Mouse (Mus musculus) C2C12 (cell line): ENCODE data around the gene Gm21954. TPM values are rescaled to one million over a fixed set of nuclear protein-coding genes. Genes with fewer than 3 reads are reported as not detected.

ENCODE experiments used
- H3K27me3 ChIP-seq: one replicate; pipeline ENCODE4 v1.6.1; 2011; ENCODE audit not compliant: control insufficient read depth, insufficient read depth, insufficient read length
- H3K36me3 ChIP-seq: one replicate; pipeline ENCODE4 v1.6.1; 2011; ENCODE audit not compliant: control insufficient read depth, insufficient read depth
- H3K4me3 ChIP-seq: one replicate; pipeline ENCODE4 v1.5.1; 2011; ENCODE audit warnings: mild to moderate bottlenecking, control low read depth; ENCODE audit not compliant: poor library complexity, insufficient read depth, severe bottlenecking
- H3K79me2 ChIP-seq: one replicate; pipeline ENCODE4 v1.6.1; 2011; ENCODE audit not compliant: control insufficient read depth, insufficient read depth
- H3K79me3 ChIP-seq: one replicate; pipeline ENCODE4 v1.6.1; 2011; ENCODE audit warnings: low read depth, control low read depth
- H3ac ChIP-seq: one replicate; pipeline ENCODE3; 2011; ENCODE audit warnings: low read depth; ENCODE audit not compliant: control insufficient read depth, insufficient read length
- CEBPB ChIP-seq: IDR thresholded peaks from one replicate; pipeline ENCODE4 v1.6.1; 2011; ENCODE audit warnings: low read depth, mild to moderate bottlenecking, control low read depth, moderate library complexity
- CTCF ChIP-seq: IDR thresholded peaks from one replicate; pipeline ENCODE4 v1.5.1; 2011; ENCODE audit not compliant: control insufficient read depth, insufficient read depth, insufficient read length
- FOSL1 ChIP-seq: IDR thresholded peaks from one replicate; pipeline ENCODE4 v1.8.0; 2011; ENCODE audit warnings: mild to moderate bottlenecking, low read length; ENCODE audit not compliant: poor library complexity, insufficient read depth, severe bottlenecking
- MAX ChIP-seq: IDR thresholded peaks from one replicate; pipeline ENCODE4 v1.6.1; 2011; ENCODE audit warnings: mild to moderate bottlenecking, control low read depth
- MYOD1 ChIP-seq: IDR thresholded peaks from one replicate; pipeline ENCODE4 v1.6.1; 2011; ENCODE audit warnings: low read depth; ENCODE audit not compliant: control insufficient read depth, insufficient read length
- MYOG ChIP-seq: IDR thresholded peaks from one replicate; pipeline ENCODE4 v1.6.1; 2011; ENCODE audit not compliant: control insufficient read depth, insufficient read length; ENCODE audit errors: extremely low read depth
- USF1 ChIP-seq: IDR thresholded peaks from one replicate; pipeline ENCODE4 v1.6.1; 2011; ENCODE audit warnings: low read depth, mild to moderate bottlenecking, control low read depth, moderate library complexity
- long read RNA-seq, 2 experiments: library from polyadenylated mRNA; unstranded; transcript quantifications; one replicate each; pipeline ENCODE4 v2.0.0; 2019 to 2020
- polyA plus RNA-seq: library from polyadenylated mRNA; unstranded; fragments of >200 nt; fragmentation: generic; extraction: Trizol; gene quantifications from one replicate; pipeline ENCODE4 v1.2.1, GENCODE M21; 2012; ENCODE audit warnings: missing spikeins

Gm21954 gene
- not detected for polyA plus RNA-seq
- long read RNA-seq, experiment 1, partial matches to known transcripts: 0 of 5 reads
- long read RNA-seq, experiment 1, other reads (novel, unspliced or antisense): 5 of 5 reads
- long read RNA-seq, experiment 2: 0 reads

DNA sequence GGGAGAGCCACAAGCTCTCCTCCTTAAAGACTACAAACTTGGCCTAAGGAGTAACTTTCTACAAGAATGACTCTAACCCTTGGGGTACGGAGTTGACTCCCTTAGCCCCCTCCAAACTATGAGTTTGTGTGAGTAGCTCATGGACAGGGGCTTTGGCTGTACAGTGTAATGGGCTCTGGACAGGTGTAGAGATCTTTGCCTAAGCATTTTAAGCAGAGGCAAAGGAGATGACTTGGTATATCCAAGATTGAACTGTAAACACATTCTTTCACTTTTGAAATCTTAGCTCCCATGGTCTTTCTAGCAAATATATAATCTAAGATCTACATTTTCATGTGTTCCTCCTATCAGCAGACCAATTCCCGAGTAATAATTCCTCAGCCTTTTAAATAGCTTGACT, at the start of gene Gm21954:
TSS of gene Gm21954 (minus strand) at position 101 of the 400 bp plus-strand sequence.
- Histone ChIP-seq H3K36me3 (no peaks in the 10 kb centered on the region), H3K79me3 (no peaks in the 10 kb centered on the region), H3ac (no peak within 1 kb of the TSS), H3K27me3 (no peaks in the 10 kb centered on the region), H3K79me2 (no peaks in the 10 kb centered on the region), H3K4me3 (no peak within 1 kb of the TSS)
- TF ChIP-seq CEBPB (no peak), FOSL1 (no peak), MAX (no peak), MYOG (no peak), CTCF (no peak), MYOD1 (no peak), USF1 (no peak)

DNA sequence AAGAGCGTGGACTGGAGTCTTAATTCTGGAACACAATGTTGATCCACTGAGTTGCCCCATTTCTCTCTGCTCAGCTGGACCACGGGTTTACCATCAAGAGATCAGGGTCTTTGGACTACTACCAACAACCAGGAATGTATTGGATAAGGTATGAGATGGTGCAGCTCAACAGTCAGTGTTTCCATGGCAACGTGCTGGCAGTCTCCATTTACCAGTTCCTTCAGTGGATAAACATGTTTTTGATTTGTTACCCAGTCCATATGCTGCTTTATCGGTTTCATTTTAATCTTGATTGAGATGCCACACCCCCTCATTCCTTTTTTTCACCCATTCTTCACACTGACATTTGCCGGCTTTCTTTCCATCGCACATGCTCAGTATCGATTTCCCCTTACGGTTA, 49.8 kb upstream of the Gm21954 start:
- no peak overlapping the region for H3K4me3 ChIP-seq

DNA sequence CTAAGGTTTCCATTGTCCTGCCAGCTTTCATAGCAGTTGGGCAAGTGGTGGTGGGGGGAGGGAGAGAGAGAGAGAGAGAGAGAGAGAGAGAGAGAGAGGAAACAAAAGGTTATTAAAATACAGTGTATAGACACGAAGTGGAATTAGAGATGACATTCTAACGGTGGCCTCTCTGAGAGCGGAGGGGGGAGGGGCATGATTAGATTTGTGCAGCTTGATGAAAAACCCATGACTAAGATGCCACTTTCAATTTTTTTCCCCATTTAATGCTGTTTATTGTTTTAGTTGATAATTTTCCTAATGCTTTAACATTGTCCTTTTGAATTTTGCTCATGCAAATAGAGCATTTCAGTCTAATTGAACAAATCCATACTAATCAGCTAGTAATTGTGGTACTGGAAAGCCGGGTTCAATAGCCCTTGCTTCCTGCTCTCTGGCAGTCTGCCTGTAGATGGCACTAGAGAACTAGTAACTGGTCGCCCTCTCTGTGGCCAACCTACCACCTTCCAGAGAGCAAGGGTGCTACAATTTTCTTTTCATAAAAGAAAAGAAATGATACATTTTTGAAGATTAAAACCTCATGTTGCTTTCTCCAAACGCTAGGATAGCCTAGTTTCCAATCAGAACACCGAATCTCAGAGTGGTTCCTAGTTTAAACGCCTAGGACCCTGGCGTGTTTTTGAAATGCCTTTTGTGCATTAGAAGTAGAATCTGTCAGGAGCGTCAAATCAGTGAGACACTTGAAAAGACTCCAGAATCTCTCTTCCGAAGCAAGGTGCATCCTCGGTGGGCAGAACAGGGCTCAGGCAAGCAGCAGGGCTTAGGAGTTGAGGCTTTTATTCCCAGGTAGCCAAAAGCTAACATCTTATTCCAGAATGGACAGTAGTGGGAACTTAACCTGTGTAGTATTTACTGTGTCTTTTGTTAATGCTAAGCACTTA, 48.5 kb upstream of the Gm21954 start:
- H3K79me3 ChIP-seq: no peaks in the 10 kb centered on the region
- H3K27me3 ChIP-seq: no peaks in the 10 kb centered on the region
- H3K4me3 ChIP-seq: no peak overlapping the region
- H3K79me2 ChIP-seq: no peaks in the 10 kb centered on the region
- TF ChIP-seq MYOD1 (no peak), FOSL1 (no peak), MYOG (no peak), CEBPB (no peak), USF1 (no peak), CTCF (peak; percentile 47)
- no peak overlapping the region for H3ac ChIP-seq
- H3K36me3 ChIP-seq: no peaks in the 10 kb centered on the region

More for the DNA sequence above, 49.8 kb upstream of the Gm21954 start:
- no peaks in the 10 kb centered on the region for H3K27me3 ChIP-seq
- no peaks in the 10 kb centered on the region for H3K36me3 ChIP-seq
- no peak overlapping the region for H3ac ChIP-seq
- TF ChIP-seq MAX: no peak
- no peak for TF ChIP-seq CTCF
- TF ChIP-seq USF1: no peak
- no peak for TF ChIP-seq MYOD1
- TF ChIP-seq CEBPB: no peak
- TF ChIP-seq FOSL1: no peak
- TF ChIP-seq MYOG: no peak
- H3K79me2 ChIP-seq: no peaks in the 10 kb centered on the region
- no peaks in the 10 kb centered on the region for H3K79me3 ChIP-seq

DNA sequence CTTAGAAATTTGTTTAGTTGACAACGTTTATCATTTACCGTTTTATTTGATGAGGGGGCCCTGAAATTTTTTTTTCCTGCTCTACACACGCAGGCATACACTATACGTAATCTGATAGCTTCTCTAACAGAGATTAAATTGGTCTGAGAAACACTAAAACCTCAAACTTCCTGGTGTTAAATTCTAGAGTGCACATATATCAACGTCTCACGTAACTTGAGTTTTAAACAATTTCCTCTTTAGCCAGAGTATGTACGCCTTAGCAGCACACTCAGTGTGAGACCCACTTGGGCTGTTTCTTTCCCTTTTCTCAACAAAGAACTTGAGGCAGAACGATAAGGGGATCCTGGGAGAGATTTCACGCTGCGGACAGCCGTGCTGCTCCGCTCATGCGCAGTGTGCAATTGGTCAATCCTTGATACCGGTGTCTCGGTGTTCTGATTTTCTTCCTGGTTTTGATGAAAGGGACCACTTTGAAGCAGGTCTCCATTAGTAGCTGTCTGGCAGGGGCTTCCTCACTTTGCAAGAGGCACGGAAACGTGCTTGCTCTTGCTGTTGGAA, 45.5 kb upstream of the Gm21954 start:
- TF ChIP-seq USF1: no peak
- TF ChIP-seq MAX: no peak
- TF ChIP-seq CEBPB: no peak
- TF ChIP-seq MYOD1: no peak
- no peak for TF ChIP-seq FOSL1
- no peak for TF ChIP-seq CTCF
- TF ChIP-seq MYOG: no peak
- Histone ChIP-seq H3K79me2 (no peaks in the 10 kb centered on the region), H3K79me3 (no peaks in the 10 kb centered on the region), H3K27me3 (no peaks in the 10 kb centered on the region), H3K36me3 (no peaks in the 10 kb centered on the region), H3K4me3 (no peak overlapping the region), H3ac (no peak overlapping the region)

DNA sequence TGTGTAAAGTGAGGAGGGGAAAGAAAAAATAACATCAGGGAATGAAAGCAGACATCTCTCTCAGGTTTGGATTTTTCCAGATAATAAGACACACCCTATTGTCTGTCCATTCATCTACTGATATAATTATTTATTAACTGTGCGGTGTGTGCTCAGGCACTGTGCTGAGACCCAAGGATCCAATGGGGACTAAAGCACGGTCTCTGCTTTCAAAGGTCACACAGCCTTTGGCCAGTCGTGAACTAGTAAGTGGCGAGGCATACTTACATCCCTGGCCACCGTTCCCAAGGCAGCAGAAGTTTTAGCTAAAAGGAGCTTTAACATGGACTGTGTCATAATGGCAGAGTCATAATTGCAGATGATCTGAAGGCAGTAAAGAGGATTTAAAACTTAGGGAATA, 44.0 kb upstream of the Gm21954 start:
- TF ChIP-seq MYOD1 (no peak), FOSL1 (no peak), USF1 (no peak), CEBPB (no peak), CTCF (no peak), MAX (no peak), MYOG (no peak)
- no peaks in the 10 kb centered on the region for H3K36me3 ChIP-seq
- H3K79me3 ChIP-seq: no peaks in the 10 kb centered on the region
- H3ac ChIP-seq: no peak overlapping the region
- H3K27me3 ChIP-seq: no peaks in the 10 kb centered on the region
- no peaks in the 10 kb centered on the region for H3K79me2 ChIP-seq
- no peak overlapping the region for H3K4me3 ChIP-seq
